Mouse (Mus musculus) myocyte (in vitro differentiated cells): ENCODE data around the gene Ankrd40. TPM values are rescaled to one million over a fixed set of nuclear protein-coding genes. Genes with fewer than 3 reads are reported as not detected.

Source experiments
- H3K27me3 ChIP-seq: one replicate; pipeline ENCODE4 v1.6.1; 2011; ENCODE audit not compliant: control insufficient read depth, insufficient read depth, insufficient read length
- H3K36me3 ChIP-seq: one replicate; pipeline ENCODE4 v1.6.1; 2011; ENCODE audit not compliant: control insufficient read depth, insufficient read depth
- H3K4me2 ChIP-seq: one replicate; pipeline ENCODE4 v1.6.1; 2011; ENCODE audit warnings: low read depth, control low read depth
- H3K4me3 ChIP-seq: one replicate; pipeline ENCODE4 v1.5.1; 2011; ENCODE audit warnings: mild to moderate bottlenecking, control low read depth, moderate library complexity
- H3K79me2 ChIP-seq: one replicate; pipeline ENCODE4 v1.6.1; 2011; ENCODE audit not compliant: control insufficient read depth, insufficient read depth
- H3ac ChIP-seq: one replicate; pipeline ENCODE4 v1.6.1; 2011; ENCODE audit not compliant: control insufficient read depth, insufficient read length
- CEBPB ChIP-seq: IDR thresholded peaks from 2 replicates; pipeline ENCODE4 v1.6.1; 2011; ENCODE audit warnings: mild to moderate bottlenecking, moderate library complexity; ENCODE audit not compliant: poor library complexity, insufficient read depth, severe bottlenecking
- E2F4 ChIP-seq: IDR thresholded peaks from one replicate; pipeline ENCODE4 v1.6.1; 2011; ENCODE audit warnings: mild to moderate bottlenecking, control low read depth, moderate library complexity; ENCODE audit not compliant: insufficient read depth
- MAX ChIP-seq: IDR thresholded peaks from one replicate; pipeline ENCODE4 v1.6.1; 2011; ENCODE audit warnings: low read depth, mild to moderate bottlenecking, control low read depth
- MYOD1 ChIP-seq, 3 experiments: IDR thresholded peaks; one replicate each; pipeline ENCODE4 v1.6.1; 2011; ENCODE audit warnings: control low read depth in 2 of 3, low read depth in 2 of 3, mild to moderate bottlenecking in 2 of 3, moderate library complexity in 1 of 3; ENCODE audit not compliant: insufficient read length in 2 of 3, control insufficient read depth in 1 of 3
- MYOG ChIP-seq, 3 experiments: IDR thresholded peaks; one replicate each; pipeline ENCODE4 v1.6.1; 2011; ENCODE audit warnings: control low read depth in 2 of 3, low read depth in 2 of 3, mild to moderate bottlenecking in 2 of 3; ENCODE audit not compliant: insufficient read length in 2 of 3, control insufficient read depth in 1 of 3, insufficient read depth in 1 of 3
- POLR2A ChIP-seq: IDR thresholded peaks from one replicate; pipeline ENCODE4 v1.6.1; 2011; ENCODE audit warnings: low read depth, mild to moderate bottlenecking, control low read depth, moderate library complexity; ENCODE audit not compliant: insufficient read length
- POLR2AphosphoS2 ChIP-seq: IDR thresholded peaks from one replicate; pipeline ENCODE4 v1.6.1; 2011; ENCODE audit warnings: low read depth, control low read depth; ENCODE audit not compliant: insufficient read length
- REST ChIP-seq: IDR thresholded peaks from one replicate; pipeline ENCODE4 v1.6.1; 2011; ENCODE audit warnings: mild to moderate bottlenecking, control low read depth, moderate library complexity; ENCODE audit not compliant: insufficient read depth, insufficient read length
- SRF ChIP-seq: IDR thresholded peaks from one replicate; pipeline ENCODE4 v1.6.1; 2011; ENCODE audit warnings: low read depth; ENCODE audit not compliant: control insufficient read depth, insufficient read length
- TCF12 ChIP-seq: IDR thresholded peaks from one replicate; pipeline ENCODE4 v1.6.1; 2011; ENCODE audit warnings: mild to moderate bottlenecking, control low read depth; ENCODE audit not compliant: poor library complexity, insufficient read depth, severe bottlenecking
- TCF3 ChIP-seq: IDR thresholded peaks from one replicate; pipeline ENCODE4 v1.6.1; 2011; ENCODE audit warnings: low read depth, control low read depth; ENCODE audit not compliant: insufficient read length
- USF1 ChIP-seq: IDR thresholded peaks from one replicate; pipeline ENCODE4 v1.6.1; 2011; ENCODE audit warnings: low read depth, mild to moderate bottlenecking, control low read depth, moderate library complexity
- polyA plus RNA-seq: library from polyadenylated mRNA; unstranded; fragments of >200 nt; fragmentation: generic; extraction: Trizol; gene quantifications from one replicate; pipeline ENCODE4 v1.2.1, GENCODE M21; 2012; ENCODE audit warnings: missing spikeins

Ankrd40 gene
- polyA plus RNA-seq, 1 experiment = 105 TPM

GRCm38 (mm10) chr11:94363690-94364089 is 35.9 kb downstream of the Ankrd40 start:
- no peaks in the 10 kb centered on the region for H3K79me2 ChIP-seq
- H3ac ChIP-seq = no peak overlapping the region
- no peak for TF ChIP-seq POLR2A
- TF ChIP-seq MAX = no peak
- TF ChIP-seq CEBPB = no peak
- TF ChIP-seq REST = no peak
- no peak for TF ChIP-seq SRF
- no peak for TF ChIP-seq E2F4
- TF ChIP-seq TCF3 = no peak
- TF ChIP-seq USF1 = no peak
- no peak for TF ChIP-seq MYOD1 (IDR thresholded peaks at IDR 0.05; ENCODE audit: control insufficient read depth in 1 of 3, insufficient read length in 2 of 3, low read depth in 2 of 3)
- no peak for TF ChIP-seq TCF12
- TF ChIP-seq POLR2AphosphoS2 = no peak
- no peak for TF ChIP-seq MYOG (IDR thresholded peaks at IDR 0.05; ENCODE audit: control insufficient read depth in 1 of 3, insufficient read depth in 1 of 3, insufficient read length in 2 of 3, low read depth in 2 of 3)
- H3K4me3 ChIP-seq = no peak overlapping the region
- no peaks in the 10 kb centered on the region for H3K36me3 ChIP-seq
- H3K4me2 ChIP-seq = no peak overlapping the region
- no peaks in the 10 kb centered on the region for H3K27me3 ChIP-seq

GRCm38 (mm10) chr11:94365340-94365739 is 37.5 kb downstream of the Ankrd40 start:
- TF ChIP-seq REST (no peak), MYOD1 (IDR thresholded peaks at IDR 0.05; ENCODE audit: control insufficient read depth in 1 of 3, insufficient read length in 2 of 3, low read depth in 2 of 3) (no peak), POLR2AphosphoS2 (no peak), CEBPB (no peak)
- Histone ChIP-seq H3ac (no peak overlapping the region), H3K4me3 (no peak overlapping the region), H3K79me2 (no peaks in the 10 kb centered on the region), H3K27me3 (no peaks in the 10 kb centered on the region), H3K4me2 (no peak overlapping the region), H3K36me3 (no peaks in the 10 kb centered on the region)

GRCm38 (mm10) chr11:94369981-94370380 is 42.2 kb downstream of the Ankrd40 start:
- Histone ChIP-seq H3K4me3 (no peak overlapping the region), H3K27me3 (no peaks in the 10 kb centered on the region), H3K4me2 (no peak overlapping the region), H3K36me3 (no peaks in the 10 kb centered on the region), H3ac (no peak overlapping the region), H3K79me2 (no peaks in the 10 kb centered on the region)
- TF ChIP-seq USF1 (no peak), MYOG (IDR thresholded peaks at IDR 0.05; ENCODE audit: control insufficient read depth in 1 of 3, insufficient read depth in 1 of 3, insufficient read length in 2 of 3, low read depth in 2 of 3) (no peak), TCF12 (no peak), MYOD1 (IDR thresholded peaks at IDR 0.05; ENCODE audit: control insufficient read depth in 1 of 3, insufficient read length in 2 of 3, low read depth in 2 of 3) (no peak)

- Histone ChIP-seq H3ac (no peak overlapping the region), H3K79me2 (no peaks in the 10 kb centered on the region), H3K4me2 (peak overlapping the region; percentile 14), H3K27me3 (no peaks in the 10 kb centered on the region), H3K4me3 (no peak overlapping the region), H3K36me3 (no peaks in the 10 kb centered on the region)
- TF ChIP-seq MYOG (IDR thresholded peaks at IDR 0.05; ENCODE audit: control insufficient read depth in 1 of 3, insufficient read depth in 1 of 3, insufficient read length in 2 of 3, low read depth in 2 of 3) = no peak
- peak; percentile 29 for TF ChIP-seq USF1
- no peak for TF ChIP-seq E2F4
Observed at GRCm38 (mm10) chr11:94370809-94371208, 43.0 kb downstream of the Ankrd40 start.

- Histone ChIP-seq H3K4me2 (no peak overlapping the region), H3K4me3 (no peak overlapping the region), H3K27me3 (no peaks in the 10 kb centered on the region), H3K36me3 (no peaks in the 10 kb centered on the region), H3ac (no peak overlapping the region), H3K79me2 (no peaks in the 10 kb centered on the region)
- TF ChIP-seq SRF (no peak), MAX (no peak), POLR2A (no peak), E2F4 (no peak)
Observed at GRCm38 (mm10) chr11:94374276-94374948, 46.6 kb downstream of the Ankrd40 start.

- TF ChIP-seq POLR2A (no peak), MYOG (IDR thresholded peaks at IDR 0.05; ENCODE audit: control insufficient read depth in 1 of 3, insufficient read depth in 1 of 3, insufficient read length in 2 of 3, low read depth in 2 of 3) (no peak), CEBPB (no peak), REST (no peak), TCF3 (no peak), MYOD1 (IDR thresholded peaks at IDR 0.05; ENCODE audit: control insufficient read depth in 1 of 3, insufficient read length in 2 of 3, low read depth in 2 of 3) (no peak), E2F4 (no peak)
- Histone ChIP-seq H3K79me2 (no peaks in the 10 kb centered on the region), H3K27me3 (no peaks in the 10 kb centered on the region), H3K4me2 (no peak overlapping the region), H3K36me3 (no peaks in the 10 kb centered on the region), H3ac (no peak overlapping the region), H3K4me3 (no peak overlapping the region)
Observed at GRCm38 (mm10) chr11:94379061-94379460, 51.3 kb downstream of the Ankrd40 start.
